Mouse (Mus musculus) thymus, postnatal 4 days (tissue): Measurements from ENCODE around the gene Fxyd6.

Experiments
- DNase-seq: peaks from one replicate; pipeline ENCODE4 v3.0.0; 2021

Gene Fxyd6

GRCm38 (mm10) chr9:45370117-45370561 is at the start of gene Fxyd6:
Gene Fxyd6, plus strand, starts transcription at chr9:45370185.
- DNase-seq = peak; percentile 72

GRCm38 (mm10) chr9:45321465-45321864 is 48.5 kb upstream of the Fxyd6 start:
- no peak for DNase-seq

GRCm38 (mm10) chr9:45321946-45322430 is 48.0 kb upstream of the Fxyd6 start:
- no peak for DNase-seq

GRCm38 (mm10) chr9:45326390-45326789 is 43.6 kb upstream of the Fxyd6 start:
- no peak for DNase-seq

- DNase-seq = no peak
Observed at GRCm38 (mm10) chr9:45328263-45328662, 41.7 kb upstream of the Fxyd6 start.

- no peak for DNase-seq
Observed at GRCm38 (mm10) chr9:45329577-45329976, 40.4 kb upstream of the Fxyd6 start.

- DNase-seq = no peak
Observed at GRCm38 (mm10) chr9:45337406-45337805, 32.6 kb upstream of the Fxyd6 start.

- no peak for DNase-seq
Observed at GRCm38 (mm10) chr9:45343066-45343465, 26.9 kb upstream of the Fxyd6 start.

GRCm38 (mm10) chr9:45345516-45345915 is 24.5 kb upstream of the Fxyd6 start:
- no peak for DNase-seq

- DNase-seq = no peak
Observed at GRCm38 (mm10) chr9:45346276-45346675, 23.7 kb upstream of the Fxyd6 start.

- no peak for DNase-seq
Observed at GRCm38 (mm10) chr9:45348560-45348959, 21.4 kb upstream of the Fxyd6 start.

- no peak for DNase-seq
Observed at GRCm38 (mm10) chr9:45349181-45349580, 20.8 kb upstream of the Fxyd6 start.

GRCm38 (mm10) chr9:45349851-45350250 is 20.1 kb upstream of the Fxyd6 start:
- no peak for DNase-seq

- no peak for DNase-seq
Observed at GRCm38 (mm10) chr9:45355192-45355591, 14.8 kb upstream of the Fxyd6 start.

- DNase-seq = no peak
Observed at GRCm38 (mm10) chr9:45358356-45358755, 11.6 kb upstream of the Fxyd6 start.

GRCm38 (mm10) chr9:45362051-45362461 is 7.9 kb upstream of the Fxyd6 start:
- no peak for DNase-seq

- no peak for DNase-seq
Observed at GRCm38 (mm10) chr9:45363639-45364214, 6.3 kb upstream of the Fxyd6 start.

GRCm38 (mm10) chr9:45367716-45368115 is 2.3 kb upstream of the Fxyd6 start:
- no peak for DNase-seq

GRCm38 (mm10) chr9:45368341-45368901 is 1.6 kb upstream of the Fxyd6 start:
- no peak for DNase-seq

GRCm38 (mm10) chr9:45370616-45371336 is 791 bp downstream of the Fxyd6 start:
- DNase-seq = no peak

- no peak for DNase-seq
Observed at GRCm38 (mm10) chr9:45371337-45371707, 1.3 kb downstream of the Fxyd6 start.

- no peak for DNase-seq
Observed at GRCm38 (mm10) chr9:45373896-45374295, 3.9 kb downstream of the Fxyd6 start.

- no peak for DNase-seq
Observed at GRCm38 (mm10) chr9:45374988-45375502, 5.1 kb downstream of the Fxyd6 start.

- no peak for DNase-seq
Observed at GRCm38 (mm10) chr9:45376427-45376826, 6.4 kb downstream of the Fxyd6 start.
